20 mouse cellular contexts compared by ENCODE assay signal in genomic region chr12:72769546-72770230, GRCm38 (mm10). TPM values are rescaled to one million over a fixed set of nuclear protein-coding genes. Genes with fewer than 3 reads are reported as not detected.
DNase-seq lines count a peak whose midpoint lies in the region; ATAC-seq lines count a peak whose summit lies in the region.
"Had no signal": no experiment of that assay in that cellular context is flagged by ENCODE, and none has a peak within 500 bp of the region (broad histone marks: within the 10 kb centered on the region; RNA-seq: fewer than 3 reads in every experiment).

No protein-coding gene starts in this region.

- 0 out of 2 replicates have a peak, but pooled peaks have one; percentile 15 for ATAC-seq in embryonic facial prominence, embryonic 13.5 days (ENCODE audit: insufficient number of reproducible peaks, insufficient read depth, low FRiP score, low TSS enrichment, low read depth)
- peak; percentile 66 for ATAC-seq in liver, embryonic 11.5 days (replicated peaks; ENCODE audit: low FRiP score)
- peak; percentile 77 for ATAC-seq in liver, embryonic 12.5 days
- peak; percentile 55 for ATAC-seq in monocyte, adult 5-6 weeks (replicated peaks; ENCODE audit: insufficient number of reproducible peaks, low FRiP score, low TSS enrichment, poor library complexity, severe bottlenecking)
- ATAC-seq: hindbrain, embryonic 16.5 days; Patski had no signal

- WGBS in embryonic facial prominence, embryonic 13.5 days, result 94% methylated on average over 5 of the region's 5 CpGs
- WGBS in embryonic facial prominence, embryonic 10.5 days, result 91% methylated on average over 5 of the region's 5 CpGs
- WGBS in liver, embryonic 11.5 days, result 70% methylated on average over 5 of the region's 5 CpGs
- 60% methylated on average over 5 of the region's 5 CpGs for WGBS in liver, embryonic 12.5 days (ENCODE audit: insufficient replicate concordance)

- H3K9ac ChIP-seq in embryonic facial prominence, embryonic 13.5 days, result no peak overlapping the region
- no peak overlapping the region for H3K9ac ChIP-seq in liver, embryonic 11.5 days (ENCODE audit: low read depth, low read length)
- no peak overlapping the region for H3K9ac ChIP-seq in liver, embryonic 12.5 days
- H3K9ac ChIP-seq: limb, embryonic 15.5 days; midbrain, embryonic 12.5 days had no signal

- H3K36me3 ChIP-seq in embryonic facial prominence, embryonic 13.5 days, result peaks cover 8% of the 10 kb centered on the region
- H3K36me3 ChIP-seq in embryonic facial prominence, embryonic 10.5 days (replicated peaks), result peaks cover 17% of the 10 kb centered on the region
- 0 out of 2 replicates have a peak, but pooled peaks cover 2% of the 10 kb centered on the region for H3K36me3 ChIP-seq in liver, embryonic 11.5 days (ENCODE audit: control insufficient read depth, insufficient read depth, low read length)
- peaks cover 17% of the 10 kb centered on the region for H3K36me3 ChIP-seq in liver, embryonic 12.5 days

- H3K4me1 ChIP-seq in embryonic facial prominence, embryonic 13.5 days, result peaks cover 5% of the 10 kb centered on the region; the same call in 1 of the 2 replicates
- H3K4me1 ChIP-seq in embryonic facial prominence, embryonic 10.5 days, result peaks cover 2% of the 10 kb centered on the region; the same call in 1 of the 2 replicates
- H3K4me1 ChIP-seq in liver, embryonic 11.5 days (replicated peaks; ENCODE audit: control insufficient read depth, insufficient read depth, low read length), result peaks cover 17% of the 10 kb centered on the region
- H3K4me1 ChIP-seq in liver, embryonic 12.5 days, result peaks cover 34% of the 10 kb centered on the region
- H3K4me1 ChIP-seq: limb, embryonic 15.5 days; midbrain, embryonic 12.5 days had no signal

- no peaks in the 10 kb centered on the region for H3K9me3 ChIP-seq in embryonic facial prominence, embryonic 13.5 days
- no peaks in the 10 kb centered on the region for H3K9me3 ChIP-seq in embryonic facial prominence, embryonic 10.5 days
- no peaks in the 10 kb centered on the region for H3K9me3 ChIP-seq in liver, embryonic 11.5 days (ENCODE audit: control insufficient read depth, low read length)
- H3K9me3 ChIP-seq in liver, embryonic 12.5 days (replicated peaks), result no peaks in the 10 kb centered on the region
- H3K9me3 ChIP-seq: limb, embryonic 15.5 days; midbrain, embryonic 12.5 days had no signal

- no peak for DNase-seq in embryonic facial prominence, embryonic 10.5 days (ENCODE audit: low spot score)
- no peak for DNase-seq in liver, embryonic 11.5 days (ENCODE audit: low spot score)
- DNase-seq in liver, result no peak
- DNase-seq in spleen, postnatal 14 days (ENCODE audit: low spot score in 2 of 2), result no peak
- no peak for DNase-seq in left cerebral cortex, adult 18-20 months (ENCODE audit: low spot score in 2 of 2)
- DNase-seq: cerebellum, adult 11-12 months; gastrocnemius, adult 2 months; heart, adult 18-20 months; heart, postnatal 36 days; kidney, adult 9 months; lung, postnatal 14 days; retina, postnatal 1 day; thymus, adult 18-20 months had no signal

- no peak overlapping the region for H3K27ac ChIP-seq in embryonic facial prominence, embryonic 13.5 days
- no peak overlapping the region for H3K27ac ChIP-seq in embryonic facial prominence, embryonic 10.5 days (replicated peaks)
- H3K27ac ChIP-seq in liver, embryonic 11.5 days (ENCODE audit: low read depth, low read length), result no peak overlapping the region
- no peak overlapping the region for H3K27ac ChIP-seq in liver, embryonic 12.5 days
- H3K27ac ChIP-seq: gastrocnemius, adult 2 months; limb, embryonic 15.5 days; midbrain, embryonic 12.5 days had no signal

- no peaks in the 10 kb centered on the region for H3K27me3 ChIP-seq in embryonic facial prominence, embryonic 13.5 days
- no peaks in the 10 kb centered on the region for H3K27me3 ChIP-seq in embryonic facial prominence, embryonic 10.5 days (replicated peaks; ENCODE audit: low read depth, poor library complexity, severe bottlenecking)
- no peaks in the 10 kb centered on the region for H3K27me3 ChIP-seq in liver, embryonic 11.5 days (replicated peaks; ENCODE audit: control insufficient read depth, insufficient read depth, low read length)
- H3K27me3 ChIP-seq in liver, embryonic 12.5 days (replicated peaks), result no peaks in the 10 kb centered on the region
- H3K27me3 ChIP-seq: limb, embryonic 15.5 days; midbrain, embryonic 12.5 days; Patski had no signal

- H3K4me2 ChIP-seq in embryonic facial prominence, embryonic 13.5 days, result no peak overlapping the region
- no peak overlapping the region for H3K4me2 ChIP-seq in liver, embryonic 11.5 days
- no peak overlapping the region for H3K4me2 ChIP-seq in liver, embryonic 12.5 days
- H3K4me2 ChIP-seq: limb, embryonic 15.5 days; midbrain, embryonic 12.5 days had no signal

- H3K4me3 ChIP-seq in embryonic facial prominence, embryonic 13.5 days, result no peak overlapping the region
- no peak overlapping the region for H3K4me3 ChIP-seq in embryonic facial prominence, embryonic 10.5 days
- H3K4me3 ChIP-seq in liver, embryonic 11.5 days (ENCODE audit: low read depth, low read length), result no peak overlapping the region
- H3K4me3 ChIP-seq in liver, embryonic 12.5 days, result no peak overlapping the region
- H3K4me3 ChIP-seq: gastrocnemius, adult 2 months; limb, embryonic 15.5 days; midbrain, embryonic 12.5 days had no signal

RNA-seq across cellular contexts. Expression of gene Ppm1a, which starts 12.4 kb away (rescaled TPM):
- polyA plus RNA-seq in embryonic facial prominence, embryonic 13.5 days (2015; fragmentation: Nextera tagmentation; extraction: Ambion mirVana), result 46.6 and 54.8 TPM in 2 replicates
- 53.0 and 57.8 TPM in 2 replicates for polyA plus RNA-seq in embryonic facial prominence, embryonic 10.5 days (2016; fragmentation: Nextera tagmentation; extraction: Ambion mirVana)
- polyA plus RNA-seq in liver, embryonic 11.5 days (2014; fragmentation: Nextera tagmentation; extraction: Ambion mirVana), result 46.4 and 48.8 TPM in 2 replicates
- 47.3 and 52.6 TPM in 2 replicates for polyA plus RNA-seq in liver, embryonic 12.5 days (2016; fragmentation: Nextera tagmentation; extraction: Ambion mirVana)
- total RNA-seq in monocyte, adult 5-6 weeks (2017), result 150 to 232 TPM (median 173 TPM) in 3 replicates
- 100 to 1,000 TPM; 326 to 345 TPM for total RNA-seq in left cerebral cortex, adult 18-20 months (2021)

Comparison
In these comparisons a context has a peak if more than half of its experiments do, and no peak if none do; other contexts are left out.
1. ATAC-seq: peak in every context shown above with its lines; median percentile 77 in liver, embryonic 12.5 days; 66 in liver, embryonic 11.5 days; 55 in monocyte, adult 5-6 weeks; 15 in embryonic facial prominence, embryonic 13.5 days.